Comparison of ENCODE assay signal across 23 mouse cellular contexts in the genomic region with DNA sequence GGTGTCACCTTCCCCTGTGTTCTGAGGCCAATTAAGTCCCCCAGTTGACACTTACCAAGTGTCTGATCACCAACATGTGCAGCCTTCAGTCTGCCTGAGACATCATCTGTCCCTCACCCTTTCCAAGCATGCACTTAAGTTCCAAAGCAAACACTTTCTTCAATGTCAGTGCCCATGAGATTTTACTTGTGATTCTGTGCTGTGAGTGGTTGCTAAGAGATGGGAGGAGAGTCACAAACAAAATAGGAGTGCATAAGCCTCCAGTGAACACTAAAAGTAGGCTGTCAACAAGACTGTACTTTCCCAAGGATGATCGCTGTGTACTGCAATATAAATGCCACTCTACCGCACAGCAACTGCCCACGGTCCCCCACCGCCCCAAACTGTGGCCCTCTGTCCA.
DNase-seq lines count a peak whose midpoint lies in the region; ATAC-seq and TF ChIP-seq lines count a peak whose summit lies in the region.
"Had no signal": no experiment of that assay in that cellular context is flagged by ENCODE, and none has a peak within 500 bp of the region (broad histone marks: within the 10 kb centered on the region; RNA-seq: fewer than 3 reads in every experiment).

No protein-coding gene starts in this region.

- H3K36me3 ChIP-seq in heart, embryonic 11.5 days (ENCODE audit: control insufficient read depth, insufficient read depth, low read length): no peaks in the 10 kb centered on the region
- H3K36me3 ChIP-seq in lung, postnatal 0 days (ENCODE audit: insufficient read depth, low read length): no peaks in the 10 kb centered on the region
- no peaks in the 10 kb centered on the region for H3K36me3 ChIP-seq in neural tube, embryonic 15.5 days
- H3K36me3 ChIP-seq: embryonic facial prominence, embryonic 10.5 days; G1E; heart, embryonic 15.5 days had no signal

- WGBS in heart, embryonic 11.5 days (ENCODE audit: insufficient replicate concordance): 82% methylated on average over 4 of the region's 4 CpGs
- WGBS in lung, postnatal 0 days: 73% methylated on average over 4 of the region's 4 CpGs
- WGBS in neural tube, embryonic 15.5 days: 77% methylated on average over 4 of the region's 4 CpGs

- no peak for ATAC-seq in heart, embryonic 11.5 days (replicated peaks; ENCODE audit: insufficient number of reproducible peaks, low FRiP score, low TSS enrichment)
- ATAC-seq in lung, postnatal 0 days: no peak
- no peak for ATAC-seq in neural tube, embryonic 15.5 days (ENCODE audit: low FRiP score)
- ATAC-seq in erythroid progenitor cell, adult 5-6 weeks (replicated peaks; ENCODE audit: low FRiP score, poor library complexity, severe bottlenecking): no peak
- ATAC-seq: inflammation-experienced regulatory T-cells, adult 6 months; Patski had no signal

- TF ChIP-seq CTCF in lung, postnatal 0 days (IDR thresholded peaks at IDR 0.05): no peak

- peak; percentile 11 for DNase-seq in heart, adult 11 months
- peak; percentile 6 for DNase-seq in lung, postnatal 0 days (ENCODE audit: low spot score)
- DNase-seq in lung, postnatal 4 days: no peak
- no peak for DNase-seq in neural tube, embryonic 10.5 days (ENCODE audit: extremely low spot score, low spot score)
- no peak for DNase-seq in frontal cortex, postnatal 14 days (ENCODE audit: low spot score in 2 of 2)
- DNase-seq: cerebellum, adult 11-12 months; cerebellum, postnatal 10 days; gastrocnemius, postnatal 36 days; heart, postnatal 36 days; kidney, adult 18-20 months; left cerebral cortex, postnatal 4 days; lung, postnatal 14 days; thymus, adult 18-20 months; thymus, postnatal 4 days had no signal

- H3K4me3 ChIP-seq in heart, embryonic 11.5 days (ENCODE audit: low read depth, low read length): no peak overlapping the region
- no peak overlapping the region for H3K4me3 ChIP-seq in lung, postnatal 0 days (ENCODE audit: low read depth, low read length)
- H3K4me3 ChIP-seq in neural tube, embryonic 15.5 days (replicated peaks): no peak overlapping the region
- H3K4me3 ChIP-seq: embryonic facial prominence, embryonic 10.5 days; heart, embryonic 15.5 days; myocyte had no signal

- H3K4me2 ChIP-seq in heart, embryonic 11.5 days: no peak overlapping the region
- no peak overlapping the region for H3K4me2 ChIP-seq in lung, postnatal 0 days (replicated peaks; ENCODE audit: low read depth, low read length)
- H3K4me2 ChIP-seq in neural tube, embryonic 15.5 days: no peak overlapping the region
- H3K4me2 ChIP-seq: heart, embryonic 15.5 days had no signal

- H3K27me3 ChIP-seq in heart, embryonic 11.5 days (ENCODE audit: control insufficient read depth, insufficient read depth, low read length): no peaks in the 10 kb centered on the region
- H3K27me3 ChIP-seq in lung, postnatal 0 days (replicated peaks; ENCODE audit: insufficient read depth, low read length): no peaks in the 10 kb centered on the region
- no peaks in the 10 kb centered on the region for H3K27me3 ChIP-seq in neural tube, embryonic 15.5 days (replicated peaks)
- H3K27me3 ChIP-seq: heart, embryonic 15.5 days had no signal

- no peaks in the 10 kb centered on the region for H3K9me3 ChIP-seq in heart, embryonic 11.5 days (replicated peaks; ENCODE audit: control insufficient read depth, low read length)
- no peaks in the 10 kb centered on the region for H3K9me3 ChIP-seq in lung, postnatal 0 days (ENCODE audit: low read length)
- no peaks in the 10 kb centered on the region for H3K9me3 ChIP-seq in neural tube, embryonic 15.5 days (replicated peaks)
- H3K9me3 ChIP-seq: embryonic facial prominence, embryonic 10.5 days; heart, embryonic 15.5 days had no signal

- no peak overlapping the region for H3K9ac ChIP-seq in heart, embryonic 11.5 days (ENCODE audit: low read depth, low read length)
- H3K9ac ChIP-seq in lung, postnatal 0 days (replicated peaks; ENCODE audit: low read depth): no peak overlapping the region
- no peak overlapping the region for H3K9ac ChIP-seq in neural tube, embryonic 15.5 days (replicated peaks)
- H3K9ac ChIP-seq: heart, embryonic 15.5 days had no signal

- TF ChIP-seq EP300 in lung, postnatal 0 days (IDR thresholded peaks at IDR 0.05): no peak

- no peaks in the 10 kb centered on the region for H3K4me1 ChIP-seq in heart, embryonic 11.5 days (ENCODE audit: control insufficient read depth, insufficient read depth, low read length)
- no peaks in the 10 kb centered on the region; the same call in 1 of the 2 replicates for H3K4me1 ChIP-seq in lung, postnatal 0 days (ENCODE audit: insufficient read depth, low read depth, low read length)
- H3K4me1 ChIP-seq in neural tube, embryonic 15.5 days: peaks cover 23% of the 10 kb centered on the region; the same call in 1 of the 2 replicates
- H3K4me1 ChIP-seq: heart, embryonic 15.5 days had no signal

- no peak overlapping the region for H3K27ac ChIP-seq in heart, embryonic 11.5 days (ENCODE audit: low read depth, low read length)
- H3K27ac ChIP-seq in lung, postnatal 0 days (ENCODE audit: low read length): no peak overlapping the region
- peak overlapping the region; percentile 23; the same call in 1 of the 2 replicates for H3K27ac ChIP-seq in neural tube, embryonic 15.5 days (replicated peaks)
- H3K27ac ChIP-seq: heart, embryonic 15.5 days had no signal

Comparison
In these comparisons a context has a peak if more than half of its experiments do, and no peak if none do; other contexts are left out.
1. DNase-seq: peak in heart, adult 11 months (single experiment) and lung, postnatal 0 days (single experiment); none in lung, postnatal 4 days (0 of 2), neural tube, embryonic 10.5 days (single experiment) and frontal cortex, postnatal 14 days (0 of 2).